Mouse (Mus musculus): ENCODE data around the gene Rbm42. TPM values are rescaled to one million over a fixed set of nuclear protein-coding genes. Genes with fewer than 3 reads are reported as not detected.

Gene Rbm42
- total RNA-seq, 2 experiments from 2014 or later, result 48.0 to 57.1 TPM

GRCm38 (mm10) chr7:30619202-30619601, 30.9 kb downstream of the Rbm42 start:
- ATAC-seq (replicated peaks; ENCODE audit: poor library complexity, severe bottlenecking), result peak; percentile 71

- no peak for ATAC-seq (replicated peaks; ENCODE audit: poor library complexity, severe bottlenecking)
These were observed 31.5 kb downstream of the Rbm42 start for GRCm38 (mm10) chr7:30618658-30619057.

- ATAC-seq (replicated peaks; ENCODE audit: poor library complexity, severe bottlenecking), result no peak
These were observed 34.9 kb downstream of the Rbm42 start for GRCm38 (mm10) chr7:30615049-30615760.

- peak; percentile 76 for ATAC-seq (replicated peaks; ENCODE audit: poor library complexity, severe bottlenecking)
These were observed 35.7 kb downstream of the Rbm42 start for GRCm38 (mm10) chr7:30614454-30614853.

GRCm38 (mm10) chr7:30613529-30614112, 36.5 kb downstream of the Rbm42 start:
- peak; percentile 69 for ATAC-seq (replicated peaks; ENCODE audit: poor library complexity, severe bottlenecking)

- ATAC-seq (replicated peaks; ENCODE audit: poor library complexity, severe bottlenecking), result no peak
These were observed 37.3 kb downstream of the Rbm42 start, which contains the start of gene Upk1a for GRCm38 (mm10) chr7:30612654-30613402. Gene Upk1a (minus strand): TSS chr7:30612847.

GRCm38 (mm10) chr7:30610043-30610442, 40.1 kb downstream of the Rbm42 start:
- ATAC-seq (replicated peaks; ENCODE audit: poor library complexity, severe bottlenecking), result no peak

- no peak for ATAC-seq (replicated peaks; ENCODE audit: poor library complexity, severe bottlenecking)
These were observed 41.6 kb downstream of the Rbm42 start for GRCm38 (mm10) chr7:30608476-30608875.

- peak; percentile 92 for ATAC-seq (replicated peaks; ENCODE audit: poor library complexity, severe bottlenecking)
These were observed 42.3 kb downstream of the Rbm42 start for GRCm38 (mm10) chr7:30607706-30608309.

- no peak for ATAC-seq (replicated peaks; ENCODE audit: poor library complexity, severe bottlenecking)
These were observed 45.2 kb downstream of the Rbm42 start for GRCm38 (mm10) chr7:30604944-30605343.

- no peak for ATAC-seq (replicated peaks; ENCODE audit: poor library complexity, severe bottlenecking)
These were observed 45.7 kb downstream of the Rbm42 start for GRCm38 (mm10) chr7:30604424-30604823.

- no peak for ATAC-seq (replicated peaks; ENCODE audit: poor library complexity, severe bottlenecking)
These were observed 47.5 kb downstream of the Rbm42 start for GRCm38 (mm10) chr7:30602583-30602982.

- ATAC-seq (replicated peaks; ENCODE audit: poor library complexity, severe bottlenecking), result no peak
These were observed 49.5 kb downstream of the Rbm42 start for GRCm38 (mm10) chr7:30600651-30601050.

- ATAC-seq (replicated peaks; ENCODE audit: poor library complexity, severe bottlenecking), result peak; percentile 99
These were observed 50.2 kb downstream of the Rbm42 start for GRCm38 (mm10) chr7:30599933-30600353.

GRCm38 (mm10) chr7:30598786-30599185, 51.3 kb downstream of the Rbm42 start, which contains the start of gene Zbtb32:
Gene Zbtb32 (minus strand): TSS chr7:30598909.
- ATAC-seq (replicated peaks; ENCODE audit: poor library complexity, severe bottlenecking), result no peak

- ATAC-seq (replicated peaks; ENCODE audit: poor library complexity, severe bottlenecking), result no peak
These were observed 53.3 kb downstream of the Rbm42 start for GRCm38 (mm10) chr7:30596811-30597210.

- no peak for ATAC-seq (replicated peaks; ENCODE audit: poor library complexity, severe bottlenecking)
These were observed 54.0 kb downstream of the Rbm42 start for GRCm38 (mm10) chr7:30596093-30596492.

- ATAC-seq (replicated peaks; ENCODE audit: poor library complexity, severe bottlenecking), result no peak; the same call in 1 of the 2 replicates
These were observed 55.5 kb downstream of the Rbm42 start for GRCm38 (mm10) chr7:30594510-30595024.

- no peak for ATAC-seq (replicated peaks; ENCODE audit: poor library complexity, severe bottlenecking)
These were observed 56.3 kb downstream of the Rbm42 start for GRCm38 (mm10) chr7:30593579-30594509.

Measured in granulocyte monocyte progenitor cell, adult 5-6 weeks (primary cell).